Mouse (Mus musculus) megakaryocyte, embryonic 14.5 days (primary cell): ENCODE measurements around the gene Itpk1.

Source experiments
- FLI1 ChIP-seq: IDR thresholded peaks from 2 replicates; pipeline ENCODE4 v1.6.1; 2012; ENCODE audit warnings: low read length, inconsistent platforms, mixed read lengths
- GATA1 ChIP-seq: IDR thresholded peaks from 3 replicates; pipeline ENCODE4 v1.6.1; 2012; ENCODE audit warnings: mixed read lengths, low read length, inconsistent platforms, borderline replicate concordance

- TF ChIP-seq GATA1: no peak
- TF ChIP-seq FLI1: no peak
Measured at GRCm38 (mm10) chr12:102613411-102613810, 91.3 kb downstream of the Itpk1 start.
